ENCODE assay signal across 10 mouse cellular contexts in genomic region chr1:71897464-71898051, GRCm38 (mm10).
DNase-seq lines count a peak whose midpoint lies in the region; ATAC-seq and TF ChIP-seq lines count a peak whose summit lies in the region.
"Had no signal": no experiment of that assay in that cellular context is flagged by ENCODE, and none has a peak within 500 bp of the region (broad histone marks: within the 10 kb centered on the region; RNA-seq: fewer than 3 reads in every experiment).

No protein-coding gene starts in this region.

- no peak overlapping the region for H3K4me3 ChIP-seq in forebrain, embryonic 15.5 days
- no peak overlapping the region for H3K4me3 ChIP-seq in forebrain, embryonic 10.5 days
- no peak overlapping the region for H3K4me3 ChIP-seq in limb, embryonic 11.5 days (ENCODE audit: low read depth, low read length)
- H3K4me3 ChIP-seq: heart, embryonic 15.5 days; stomach, embryonic 15.5 days had no signal

- intact Hi-C loops in left cerebral cortex, postnatal 25 days (cut with DNase I), result no loop called here

- no peak overlapping the region for H3K4me2 ChIP-seq in forebrain, embryonic 15.5 days (replicated peaks)
- no peak overlapping the region for H3K4me2 ChIP-seq in limb, embryonic 11.5 days (ENCODE audit: low read depth, severe bottlenecking)
- H3K4me2 ChIP-seq: heart, embryonic 15.5 days; stomach, embryonic 15.5 days had no signal

- no peaks in the 10 kb centered on the region for H3K36me3 ChIP-seq in forebrain, embryonic 15.5 days
- no peaks in the 10 kb centered on the region for H3K36me3 ChIP-seq in forebrain, embryonic 10.5 days (replicated peaks)
- no peaks in the 10 kb centered on the region for H3K36me3 ChIP-seq in limb, embryonic 11.5 days (ENCODE audit: control insufficient read depth, insufficient read depth, low read length)
- H3K36me3 ChIP-seq: heart, embryonic 15.5 days; stomach, embryonic 15.5 days had no signal

- no peak overlapping the region for H3K9ac ChIP-seq in forebrain, embryonic 15.5 days (replicated peaks)
- no peak overlapping the region for H3K9ac ChIP-seq in limb, embryonic 11.5 days (ENCODE audit: low read length)
- H3K9ac ChIP-seq: heart, embryonic 15.5 days; stomach, embryonic 15.5 days had no signal

- peak overlapping the region; percentile 62 for H3K27ac ChIP-seq in forebrain, embryonic 15.5 days (replicated peaks)
- no peak overlapping the region for H3K27ac ChIP-seq in forebrain, embryonic 10.5 days
- H3K27ac ChIP-seq in limb, embryonic 11.5 days (replicated peaks; ENCODE audit: low read depth, low read length), result peak overlapping the region; percentile 47; the same call in 1 of the 2 replicates
- H3K27ac ChIP-seq: heart, embryonic 15.5 days; stomach, embryonic 15.5 days had no signal

- no peaks in the 10 kb centered on the region for H3K9me3 ChIP-seq in forebrain, embryonic 15.5 days
- no peaks in the 10 kb centered on the region for H3K9me3 ChIP-seq in forebrain, embryonic 10.5 days
- H3K9me3 ChIP-seq in limb, embryonic 11.5 days (ENCODE audit: control insufficient read depth, low read length), result no peaks in the 10 kb centered on the region
- H3K9me3 ChIP-seq: heart, embryonic 15.5 days; stomach, embryonic 15.5 days had no signal

- H3K4me1 ChIP-seq in forebrain, embryonic 15.5 days, result peaks cover 16% of the 10 kb centered on the region
- peaks cover 3% of the 10 kb centered on the region; the same call in 1 of the 2 replicates for H3K4me1 ChIP-seq in forebrain, embryonic 10.5 days
- H3K4me1 ChIP-seq in limb, embryonic 11.5 days (ENCODE audit: control insufficient read depth, insufficient read depth, low read length), result peaks cover 17% of the 10 kb centered on the region; the same call in 1 of the 2 replicates
- H3K4me1 ChIP-seq: stomach, embryonic 15.5 days had no signal

- H3K27me3 ChIP-seq in forebrain, embryonic 15.5 days, result no peaks in the 10 kb centered on the region
- H3K27me3 ChIP-seq in forebrain, embryonic 10.5 days (ENCODE audit: poor library complexity, severe bottlenecking), result no peaks in the 10 kb centered on the region
- no peaks in the 10 kb centered on the region for H3K27me3 ChIP-seq in limb, embryonic 11.5 days (ENCODE audit: control insufficient read depth, insufficient read depth, low read length)
- H3K27me3 ChIP-seq: heart, embryonic 15.5 days; stomach, embryonic 15.5 days had no signal

- 60% methylated on average over 8 of the region's 8 CpGs for WGBS in forebrain, embryonic 15.5 days
- WGBS in forebrain, embryonic 10.5 days, result 91% methylated on average over 8 of the region's 8 CpGs
- 70% methylated on average over 8 of the region's 8 CpGs for WGBS in limb, embryonic 11.5 days

- DNase-seq in forebrain, embryonic 10.5 days (ENCODE audit: extremely low spot score, low spot score), result no peak
- peak; percentile 14 to 52 for DNase-seq in left cerebral cortex, postnatal 25 days (ENCODE audit: low spot score in 2 of 2)
- DNase-seq in left cerebral cortex, adult 18-20 months (ENCODE audit: low spot score in 2 of 2), result no peak
- DNase-seq in brain, embryonic 14.5 days (ENCODE audit: low read depth), result peak; percentile 73
- DNase-seq in limb, embryonic 11.5 days (ENCODE audit: low spot score), result no peak
- DNase-seq in gastrocnemius, adult 8-10 months (ENCODE audit: low spot score in 2 of 2), result no peak

- TF ChIP-seq POLR2A in brain, embryonic 14.5 days (IDR thresholded peaks at IDR 0.05; ENCODE audit: borderline replicate concordance, extremely low read depth, insufficient read depth, insufficient read length, poor library complexity, severe bottlenecking), result no peak

- ATAC-seq in forebrain, embryonic 15.5 days (replicated peaks), result peak; percentile 59
- peak; percentile 42; the same call in 1 of the 2 replicates for ATAC-seq in limb, embryonic 11.5 days (ENCODE audit: insufficient number of reproducible peaks, low FRiP score, low TSS enrichment, low read depth)
- ATAC-seq in CD4-positive, CD25-positive, alpha-beta regulatory T cell, adult 4 months, result no peak

- TF ChIP-seq CTCF in brain, embryonic 14.5 days (IDR thresholded peaks at IDR 0.05; ENCODE audit: borderline replicate concordance, extremely low read depth, insufficient read depth, insufficient read length), result no peak

Comparison
In these comparisons a context has a peak if more than half of its experiments do, and no peak if none do; other contexts are left out.
1. DNase-seq: peak in left cerebral cortex, postnatal 25 days (2 of 2) and brain, embryonic 14.5 days (single experiment); none in forebrain, embryonic 10.5 days (single experiment), left cerebral cortex, adult 18-20 months (0 of 2), limb, embryonic 11.5 days (single experiment) and gastrocnemius, adult 8-10 months (0 of 2).